Mouse (Mus musculus) C2C12 (cell line): ENCODE data around the gene Kcnj16.

ENCODE experiments used
- CEBPB ChIP-seq: IDR thresholded peaks from one replicate; pipeline ENCODE4 v1.6.1; 2011; ENCODE audit warnings: low read depth, mild to moderate bottlenecking, control low read depth, moderate library complexity
- CTCF ChIP-seq: IDR thresholded peaks from one replicate; pipeline ENCODE4 v1.5.1; 2011; ENCODE audit not compliant: control insufficient read depth, insufficient read depth, insufficient read length
- MAX ChIP-seq: IDR thresholded peaks from one replicate; pipeline ENCODE4 v1.6.1; 2011; ENCODE audit warnings: mild to moderate bottlenecking, control low read depth
- USF1 ChIP-seq: IDR thresholded peaks from one replicate; pipeline ENCODE4 v1.6.1; 2011; ENCODE audit warnings: low read depth, mild to moderate bottlenecking, control low read depth, moderate library complexity

GRCm38 (mm10) chr11:110942695-110943135 is 25.1 kb upstream of the Kcnj16 start:
- TF ChIP-seq CTCF (no peak), MAX (no peak), USF1 (no peak), CEBPB (no peak)
